Mouse (Mus musculus): ENCODE measurements at regions not wholly inside any gene's neighbourhood (a gene's known extent, or its start where the extent isn't known, plus 50 kb on each side); places are given as distances from the start of the nearest gene placed in this dataset.

DNA sequence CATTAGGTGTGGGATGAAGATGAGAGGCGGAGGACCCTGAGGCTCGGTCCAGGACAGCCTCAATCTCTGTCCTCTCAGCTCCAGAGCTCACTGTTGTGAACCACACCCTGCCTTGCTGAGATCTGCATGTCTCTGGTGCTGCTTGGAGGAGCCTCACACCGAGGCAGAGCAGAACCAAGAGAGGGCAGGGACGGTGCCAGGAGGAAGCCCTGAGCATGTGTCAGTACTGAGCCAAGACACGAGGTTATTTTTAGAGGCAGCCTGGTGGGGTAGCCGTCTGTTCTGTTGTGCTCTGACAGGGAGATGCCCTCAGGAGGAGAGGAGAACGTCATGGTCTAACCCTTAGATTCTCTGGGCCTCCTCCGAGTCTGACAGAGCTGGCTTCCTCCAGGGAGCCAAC lies 50.3 kb upstream of the Tle3 start:
- Histone ChIP-seq H3K9me3 (replicated peaks) (peaks cover 4% of the 10 kb centered on the region), H3K27ac (ENCODE audit: poor library complexity, severe bottlenecking) (no peak overlapping the region), H3K9ac (no peak overlapping the region), H3K4me2 (no peak overlapping the region), H3K4me1 (replicated peaks) (peaks cover 50% of the 10 kb centered on the region), H3K27me3 (replicated peaks) (peaks cover 99% of the 10 kb centered on the region), H3K36me3 (no peaks in the 10 kb centered on the region), H3K4me3 (no peak overlapping the region)
- ATAC-seq (ENCODE audit: insufficient number of reproducible peaks, low FRiP score) = no peak
- WGBS = 21% methylated on average over 8 of the region's 8 CpGs

DNA sequence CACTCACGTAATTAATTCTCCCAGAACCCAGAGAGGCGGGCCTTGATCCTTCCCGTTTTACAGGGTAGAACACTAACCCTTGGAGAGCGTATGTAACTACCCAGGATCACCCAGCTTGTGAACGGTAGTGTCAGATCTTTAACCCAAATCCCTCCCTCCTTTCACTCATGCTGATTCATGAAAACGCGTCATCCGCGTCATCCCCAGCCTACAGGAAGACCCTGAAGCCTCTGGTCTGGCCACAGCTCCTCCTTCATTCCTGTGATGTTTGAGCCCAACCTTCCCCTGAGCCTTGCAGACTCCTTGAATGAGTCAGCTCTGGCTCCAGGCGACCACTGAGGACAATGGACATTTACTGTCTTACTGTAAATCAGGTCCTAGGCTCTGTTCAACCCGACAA lies 49.8 kb upstream of the Tle3 start:
- Histone ChIP-seq H3K27me3 (replicated peaks) (peaks cover 99% of the 10 kb centered on the region), H3K4me3 (no peak overlapping the region), H3K4me1 (replicated peaks) (peaks cover 52% of the 10 kb centered on the region), H3K9ac (no peak overlapping the region), H3K27ac (ENCODE audit: poor library complexity, severe bottlenecking) (no peak overlapping the region), H3K4me2 (no peak overlapping the region), H3K36me3 (no peaks in the 10 kb centered on the region), H3K9me3 (replicated peaks) (peaks cover 4% of the 10 kb centered on the region)
- 44% methylated on average over 11 of the region's 11 CpGs for WGBS
- no peak for ATAC-seq (ENCODE audit: insufficient number of reproducible peaks, low FRiP score)

All from heart, embryonic 12.5 days (tissue).